Mouse (Mus musculus): ENCODE measurements at regions not wholly inside any gene's neighbourhood (a gene's known extent, or its start where the extent isn't known, plus 50 kb on each side); places are given as distances from the start of the nearest gene placed in this dataset.
A peak's percentile ranks its signal among the peaks of the same experiment; 100 is the strongest.
"Not testable (repeated sequence)": the region's sequence is repeated elsewhere in the genome, so short reads cannot be mapped to it uniquely, and the experiment has no call there.

DNA sequence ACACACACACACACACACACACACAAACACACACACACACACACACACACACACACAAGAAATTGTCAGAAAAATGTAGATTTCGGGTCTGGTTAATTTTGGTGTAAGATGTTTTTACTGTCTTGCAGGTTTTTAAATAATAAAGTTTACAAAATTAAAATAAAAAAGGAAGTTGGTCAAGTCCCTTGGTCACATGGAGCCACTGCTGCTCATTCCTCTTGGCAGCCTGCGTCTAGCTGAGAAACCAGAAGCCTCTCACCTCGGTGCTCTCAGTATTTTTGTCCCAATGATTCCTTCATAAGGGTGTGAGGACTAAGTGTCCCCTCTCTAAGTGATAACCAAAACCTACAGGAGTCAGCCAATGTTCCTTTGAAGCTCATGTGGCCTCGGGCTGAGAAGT is 76.8 kb upstream of the Smg1 start:
- DNase-seq (ENCODE audit: low spot score): no peak

- DNase-seq (ENCODE audit: low spot score): no peak
Measured at GRCm38 (mm10) chr7:118318432-118319135, 75.1 kb upstream of the Smg1 start.

DNA sequence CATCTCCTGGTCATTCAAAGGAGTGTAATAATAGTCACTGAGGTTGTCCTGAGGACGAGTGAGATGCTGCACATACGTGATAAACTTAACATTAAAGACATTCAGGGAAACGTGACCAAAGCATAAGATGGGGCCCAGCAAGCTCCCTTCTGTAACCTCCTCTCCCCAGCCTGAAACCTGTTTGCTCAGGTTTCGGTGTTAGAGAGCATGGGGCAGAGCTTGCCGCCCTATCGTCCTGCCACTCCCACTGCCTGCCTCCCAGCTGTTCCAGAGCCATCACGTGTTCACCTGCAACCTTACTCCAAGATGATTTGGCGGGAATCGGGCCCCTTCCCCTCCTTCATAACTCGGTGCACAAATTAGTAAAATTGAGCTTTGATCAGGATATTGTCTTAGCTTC is 71.4 kb upstream of the Smg1 start:
- DNase-seq (ENCODE audit: low spot score): not testable (repeated sequence)

- DNase-seq (ENCODE audit: low spot score): no peak
Measured at GRCm38 (mm10) chr7:118314228-118314658, 70.8 kb upstream of the Smg1 start.

- no peak for DNase-seq (ENCODE audit: low spot score)
Measured at GRCm38 (mm10) chr7:118313818-118314217, 70.3 kb upstream of the Smg1 start.

- DNase-seq (ENCODE audit: low spot score): no peak
Measured at GRCm38 (mm10) chr7:118309733-118310132, 66.3 kb upstream of the Smg1 start.

DNA sequence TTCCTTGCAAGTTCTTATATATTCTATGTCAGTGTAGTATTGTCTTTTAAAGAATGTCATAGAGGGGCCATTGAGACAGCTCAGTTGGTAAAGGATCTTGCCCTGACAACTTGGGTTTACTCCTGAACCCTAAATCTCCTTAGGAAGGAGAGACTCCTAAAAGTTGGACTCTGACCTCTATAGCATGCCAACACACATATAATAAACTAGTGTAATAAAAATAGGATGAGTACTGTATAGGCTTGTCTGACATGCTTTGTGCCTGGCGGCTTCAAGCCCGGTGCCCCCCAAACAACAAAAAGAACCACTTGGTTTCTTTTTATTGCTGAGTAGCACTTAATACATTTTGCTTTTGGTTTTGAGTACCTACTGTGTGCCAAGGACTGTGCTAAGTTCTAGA is 65.4 kb upstream of the Smg1 start:
- no peak for DNase-seq (ENCODE audit: low spot score)

DNA sequence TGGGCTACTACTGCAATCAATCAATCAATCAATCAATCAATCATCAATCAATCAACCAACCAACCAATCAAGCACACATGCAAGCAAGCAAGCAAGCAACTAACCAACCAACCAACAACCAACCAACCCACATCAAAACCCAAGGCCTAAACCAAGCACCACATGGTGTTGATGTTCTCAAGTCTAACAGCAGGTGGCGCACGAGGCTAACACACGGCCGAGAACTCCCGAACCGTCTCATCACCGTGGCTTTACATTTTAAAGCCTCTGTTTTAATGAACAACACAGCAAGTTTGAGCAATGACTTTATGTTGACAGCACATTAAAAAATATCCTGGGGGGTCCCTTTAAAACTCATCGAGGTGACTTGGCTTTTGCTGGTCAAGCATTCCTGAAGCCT is 61.3 kb upstream of the Smg1 start:
- peak; percentile 7 for DNase-seq (ENCODE audit: low spot score)

- DNase-seq (ENCODE audit: low spot score): no peak
Measured at GRCm38 (mm10) chr7:118304338-118304737, 60.9 kb upstream of the Smg1 start.

GRCm38 (mm10) chr7:118303921-118304320 is 60.5 kb upstream of the Smg1 start:
- DNase-seq (ENCODE audit: low spot score): no peak

- DNase-seq (ENCODE audit: low spot score): no peak
Measured at GRCm38 (mm10) chr7:118300678-118301342, 57.3 kb upstream of the Smg1 start.

- DNase-seq (ENCODE audit: low spot score): peak; percentile 39
Measured at GRCm38 (mm10) chr7:118297613-118298012, 54.1 kb upstream of the Smg1 start.

- DNase-seq (ENCODE audit: low spot score): no peak
Measured at GRCm38 (mm10) chr7:118296856-118297518, 53.5 kb upstream of the Smg1 start.

- DNase-seq (ENCODE audit: low spot score): no peak
Measured at GRCm38 (mm10) chr7:118295855-118296254, 52.4 kb upstream of the Smg1 start.

DNA sequence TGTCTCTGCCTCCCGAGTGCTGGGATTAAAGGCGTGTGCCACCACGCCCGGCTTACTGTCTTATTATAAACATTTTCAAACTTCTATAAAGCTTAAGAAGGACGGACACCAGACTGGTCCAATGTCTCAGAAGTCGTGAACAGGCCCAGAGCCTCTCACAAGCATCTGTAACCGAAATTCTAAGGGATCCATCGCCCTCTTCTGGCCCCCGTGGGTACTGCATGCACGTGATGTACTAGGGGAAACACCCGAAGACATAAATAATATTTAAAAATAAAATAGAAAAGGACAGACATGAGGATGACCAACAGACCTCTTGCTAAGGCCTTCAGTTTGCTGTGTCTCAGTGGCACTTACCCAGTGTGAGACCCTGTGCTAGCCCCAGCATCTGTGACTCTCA is 51.8 kb upstream of the Smg1 start:
- DNase-seq (ENCODE audit: low spot score): no peak

DNA sequence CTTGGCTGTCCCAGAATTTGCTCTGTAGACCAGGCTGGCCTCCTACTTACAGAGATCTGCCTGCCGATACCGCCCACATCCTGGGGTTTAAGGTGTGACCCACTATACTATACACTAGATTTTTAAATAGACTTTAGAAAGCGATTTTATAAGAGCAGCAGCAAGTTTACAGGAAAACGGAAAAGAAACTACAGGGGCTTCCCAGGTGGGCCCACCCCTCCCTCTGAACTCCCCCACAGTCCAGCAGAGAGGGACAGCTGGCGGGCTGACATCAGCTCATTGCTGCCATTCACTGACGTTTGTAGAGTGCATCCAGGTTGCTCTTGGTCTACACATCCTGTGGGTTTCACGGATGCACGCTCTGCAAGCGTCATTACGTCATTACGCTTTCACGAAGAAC is 51.2 kb upstream of the Smg1 start:
- DNase-seq (ENCODE audit: low spot score): no peak

Measured in ovary, adult 18-20 months (tissue).